Mouse (Mus musculus) brain, embryonic 14.5 days (tissue): Measurements from ENCODE around the gene Ttc25.

ENCODE experiments used
- CTCF ChIP-seq: fragments of 200-500 bp; IDR thresholded peaks from 2 replicates; pipeline ENCODE4 v1.5.1; 2012; ENCODE audit warnings: inconsistent platforms, mild to moderate bottlenecking, moderate library complexity, borderline replicate concordance; ENCODE audit not compliant: insufficient read depth, insufficient read length; ENCODE audit errors: extremely low read depth
- POLR2A ChIP-seq: fragments of 200-500 bp; IDR thresholded peaks from 2 replicates; pipeline ENCODE4 v1.6.1; 2012; ENCODE audit warnings: mild to moderate bottlenecking, inconsistent platforms, borderline replicate concordance; ENCODE audit not compliant: poor library complexity, insufficient read depth, insufficient read length, severe bottlenecking; ENCODE audit errors: extremely low read depth

- TF ChIP-seq CTCF (no peak), POLR2A (no peak)
Observed at GRCm38 (mm10) chr11:100524987-100525630, 20.3 kb upstream of the Ttc25 start.
